Mouse (Mus musculus) bone marrow macrophage, adult 2 months (primary cell): Measurements from ENCODE around the gene Slc16a7.

Experiments used
- CTCF ChIP-seq: IDR thresholded peaks from 2 replicates; pipeline ENCODE4 v1.5.1; 2012; ENCODE audit warnings: low read depth, mild to moderate bottlenecking, low read length, moderate library complexity
- POLR2A ChIP-seq: IDR thresholded peaks from 2 replicates; pipeline ENCODE4 v1.6.1; 2012; ENCODE audit warnings: mild to moderate bottlenecking, low read depth, low read length, borderline replicate concordance

DNA sequence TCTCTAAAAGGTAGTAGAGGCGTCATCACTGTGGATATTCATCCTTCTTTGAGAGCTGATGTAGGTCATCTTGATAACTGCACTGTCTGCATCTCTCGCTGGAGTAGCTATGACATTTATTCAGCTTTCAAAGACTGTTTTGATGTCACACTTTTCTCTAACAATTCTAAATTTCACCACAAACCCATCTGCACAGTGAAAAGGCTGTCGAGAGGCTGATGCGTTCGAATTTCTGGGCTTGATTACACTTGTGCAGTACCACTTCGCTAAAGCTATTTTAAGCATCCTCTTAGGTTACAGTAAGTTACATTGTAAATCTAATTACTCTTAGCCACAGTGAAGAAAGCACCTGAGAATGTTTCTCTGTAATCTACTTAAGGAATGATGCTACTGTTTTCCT is 42.1 kb downstream of the Slc16a7 start:
- no peak for TF ChIP-seq CTCF
- TF ChIP-seq POLR2A = no peak
